Mouse (Mus musculus): ENCODE results near the gene Chtop. TPM values are rescaled to one million over a fixed set of nuclear protein-coding genes. Genes with fewer than 3 reads are reported as not detected.
A peak's percentile ranks its signal among the peaks of the same experiment; 100 is the strongest.

Gene Chtop
- polyA plus RNA-seq, 1 experiment from 2014 or later, result 126 TPM

DNA sequence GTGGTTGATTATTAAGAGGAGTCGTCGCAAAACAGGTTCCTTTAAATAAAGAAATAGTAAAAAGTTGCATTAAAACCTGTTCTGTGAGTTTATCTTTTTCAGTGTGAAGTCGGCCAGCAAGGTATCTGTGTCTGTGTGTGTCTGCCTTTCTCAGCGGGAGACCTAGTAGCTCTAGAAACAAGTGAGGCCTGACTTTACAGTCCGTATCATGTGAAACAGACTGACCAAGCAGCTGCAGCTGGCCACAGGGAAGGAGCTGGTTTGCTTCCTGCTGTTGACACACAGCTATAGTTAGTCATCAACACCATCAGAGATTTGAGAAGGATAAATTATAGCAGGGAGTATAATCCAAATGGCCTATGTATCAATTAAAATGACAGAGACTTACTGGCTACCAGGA is 22.4 kb upstream of the Chtop start:
- DNase-seq (ENCODE audit: low spot score) (no peak), ATAC-seq (ENCODE audit: low FRiP score) (no peak)
- no peaks in the 10 kb centered on the region for H3K27me3 ChIP-seq (ENCODE audit: control insufficient read depth, insufficient read depth, low read length)
- H3K27ac ChIP-seq, result no peak overlapping the region
- no peak overlapping the region for H3K9ac ChIP-seq
- WGBS, result 76% methylated on average over 5 of the region's 5 CpGs
- H3K9me3 ChIP-seq (ENCODE audit: control insufficient read depth, low read length), result no peaks in the 10 kb centered on the region
- no peak overlapping the region for H3K4me2 ChIP-seq (replicated peaks)
- no peaks in the 10 kb centered on the region for H3K4me1 ChIP-seq (replicated peaks; ENCODE audit: control insufficient read depth, insufficient read depth, low read length)
- H3K4me3 ChIP-seq (replicated peaks; ENCODE audit: low read length), result no peak overlapping the region
- H3K36me3 ChIP-seq (replicated peaks; ENCODE audit: control insufficient read depth, insufficient read depth), result no peaks in the 10 kb centered on the region

DNA sequence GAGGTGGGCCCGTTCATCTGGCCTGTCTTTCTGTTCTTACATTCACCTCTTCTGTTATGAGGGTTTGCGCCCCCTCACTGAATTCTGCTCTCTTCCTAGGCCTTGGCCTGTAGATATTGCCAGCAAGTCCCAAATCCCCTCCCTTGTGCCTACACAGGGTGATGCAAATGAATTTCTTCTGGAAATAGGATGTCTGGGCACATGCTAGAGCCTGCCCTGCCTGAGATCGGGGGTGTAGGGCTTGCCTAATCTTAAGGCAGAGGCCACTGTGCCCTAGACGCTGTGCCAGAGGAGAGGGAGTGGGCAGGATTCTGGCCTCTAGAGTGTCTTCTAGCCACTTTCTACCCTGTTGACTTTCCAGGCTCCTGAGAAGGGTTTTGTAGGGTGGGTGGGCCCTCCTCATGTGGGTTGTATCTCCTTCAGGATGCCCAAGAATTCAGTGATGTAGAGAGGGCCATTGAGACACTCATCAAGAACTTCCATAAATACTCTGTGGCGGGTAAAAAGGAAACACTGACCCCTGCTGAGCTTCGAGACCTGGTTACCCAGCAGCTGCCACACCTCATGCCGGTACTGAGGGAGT is 18.1 kb upstream of the Chtop start:
- H3K27me3 ChIP-seq (ENCODE audit: control insufficient read depth, insufficient read depth, low read length), result no peaks in the 10 kb centered on the region
- no peak for ATAC-seq (ENCODE audit: low FRiP score)
- no peaks in the 10 kb centered on the region for H3K4me1 ChIP-seq (replicated peaks; ENCODE audit: control insufficient read depth, insufficient read depth, low read length)
- H3K36me3 ChIP-seq (replicated peaks; ENCODE audit: control insufficient read depth, insufficient read depth), result no peaks in the 10 kb centered on the region
- DNase-seq (ENCODE audit: low spot score), result no peak
- no peak overlapping the region for H3K9ac ChIP-seq
- no peak overlapping the region for H3K27ac ChIP-seq
- H3K4me2 ChIP-seq (replicated peaks), result no peak overlapping the region
- peaks cover 3% of the 10 kb centered on the region; the same call in 1 of the 2 replicates for H3K9me3 ChIP-seq (ENCODE audit: control insufficient read depth, low read length)
- H3K4me3 ChIP-seq (replicated peaks; ENCODE audit: low read length), result no peak overlapping the region
- 90% methylated on average over 7 of the region's 7 CpGs for WGBS

DNA sequence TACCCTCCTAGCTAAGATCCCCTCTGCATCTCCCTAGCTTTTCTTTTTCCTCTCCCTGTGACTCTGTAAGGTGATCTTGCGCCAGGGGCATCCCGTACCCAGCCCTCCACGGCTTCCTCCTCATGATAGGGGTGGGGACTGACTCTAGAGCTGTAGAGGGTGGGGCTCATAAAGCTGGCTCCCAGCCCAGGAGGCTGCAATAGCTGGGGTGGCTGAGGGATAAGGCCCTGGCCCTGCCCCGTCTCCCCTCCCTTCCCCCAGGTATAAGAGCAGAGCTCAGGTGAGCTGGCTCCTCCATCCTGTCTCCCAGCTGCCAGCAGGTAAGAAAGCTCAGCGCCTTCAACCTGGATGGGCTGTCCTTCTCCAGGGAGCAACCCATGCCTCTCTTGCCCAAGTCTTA is 17.3 kb upstream of the Chtop start, which contains the start of gene S100a14:
S100a14 (plus strand) TSS at position 277 of the 400 bp plus-strand sequence.
- H3K27me3 ChIP-seq (ENCODE audit: control insufficient read depth, insufficient read depth, low read length), result no peaks in the 10 kb centered on the region
- H3K9me3 ChIP-seq (ENCODE audit: control insufficient read depth, low read length), result peaks cover 3% of the 10 kb centered on the region; the same call in 1 of the 2 replicates
- DNase-seq (ENCODE audit: low spot score) (no peak), ATAC-seq (ENCODE audit: low FRiP score) (no peak)
- no peaks in the 10 kb centered on the region for H3K36me3 ChIP-seq (replicated peaks; ENCODE audit: control insufficient read depth, insufficient read depth)
- WGBS, result 81% methylated on average over 5 of the region's 5 CpGs
- H3K4me1 ChIP-seq (replicated peaks; ENCODE audit: control insufficient read depth, insufficient read depth, low read length), result no peaks in the 10 kb centered on the region
- no peak within 1 kb of the TSS for H3K4me2 ChIP-seq (replicated peaks)
- no peak within 1 kb of the TSS for H3K9ac ChIP-seq
- H3K27ac ChIP-seq, result no peak within 1 kb of the TSS
- H3K4me3 ChIP-seq (replicated peaks; ENCODE audit: low read length), result no peak within 1 kb of the TSS

GRCm38 (mm10) chr3:90526076-90526475 is 16.8 kb upstream of the Chtop start:
- WGBS, result 88% methylated on average over 2 of the region's 2 CpGs
- Histone ChIP-seq H3K27ac (no peak overlapping the region), H3K36me3 (replicated peaks; ENCODE audit: control insufficient read depth, insufficient read depth) (no peaks in the 10 kb centered on the region), H3K4me1 (replicated peaks; ENCODE audit: control insufficient read depth, insufficient read depth, low read length) (no peaks in the 10 kb centered on the region), H3K27me3 (ENCODE audit: control insufficient read depth, insufficient read depth, low read length) (no peaks in the 10 kb centered on the region), H3K9me3 (ENCODE audit: control insufficient read depth, low read length) (peaks cover 3% of the 10 kb centered on the region; the same call in 1 of the 2 replicates), H3K9ac (no peak overlapping the region), H3K4me2 (replicated peaks) (no peak overlapping the region), H3K4me3 (replicated peaks; ENCODE audit: low read length) (no peak overlapping the region)
- DNase-seq (ENCODE audit: low spot score) (no peak), ATAC-seq (ENCODE audit: low FRiP score) (no peak)

DNA sequence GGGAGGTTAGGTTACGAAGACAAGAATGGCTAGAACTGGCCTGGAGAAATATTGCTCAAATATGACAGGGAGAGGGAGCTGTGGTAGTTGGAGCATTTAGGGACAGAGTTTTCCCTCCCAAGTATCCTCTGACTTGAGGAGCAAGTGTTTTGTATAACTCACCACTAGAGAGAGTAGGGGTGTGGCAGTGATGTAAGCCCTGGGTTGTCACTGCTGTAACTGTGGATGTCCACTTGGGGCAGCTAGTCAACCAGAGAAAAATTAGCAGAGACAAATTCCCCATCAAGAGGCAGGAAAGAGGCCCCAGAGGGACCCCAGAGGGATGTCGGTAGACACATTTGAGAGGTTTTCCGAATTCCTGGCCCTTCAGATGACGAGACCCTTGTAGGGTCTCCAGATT is 16.1 kb upstream of the Chtop start:
- 64% methylated on average over 4 of the region's 4 CpGs for WGBS
- DNase-seq (ENCODE audit: low spot score), result peak; percentile 45
- Histone ChIP-seq H3K4me1 (replicated peaks; ENCODE audit: control insufficient read depth, insufficient read depth, low read length) (no peaks in the 10 kb centered on the region), H3K27me3 (ENCODE audit: control insufficient read depth, insufficient read depth, low read length) (no peaks in the 10 kb centered on the region), H3K27ac (no peak overlapping the region), H3K4me2 (replicated peaks) (no peak overlapping the region), H3K9me3 (ENCODE audit: control insufficient read depth, low read length) (peaks cover 3% of the 10 kb centered on the region; the same call in 1 of the 2 replicates), H3K4me3 (replicated peaks; ENCODE audit: low read length) (no peak overlapping the region), H3K36me3 (replicated peaks; ENCODE audit: control insufficient read depth, insufficient read depth) (no peaks in the 10 kb centered on the region), H3K9ac (no peak overlapping the region)
- ATAC-seq (ENCODE audit: low FRiP score), result no peak

GRCm38 (mm10) chr3:90517711-90518110 is 8.4 kb upstream of the Chtop start:
- Histone ChIP-seq H3K27ac (no peak overlapping the region), H3K9ac (no peak overlapping the region), H3K4me2 (replicated peaks) (no peak overlapping the region), H3K27me3 (ENCODE audit: control insufficient read depth, insufficient read depth, low read length) (peaks cover 23% of the 10 kb centered on the region), H3K4me1 (replicated peaks; ENCODE audit: control insufficient read depth, insufficient read depth, low read length) (peaks cover 11% of the 10 kb centered on the region), H3K9me3 (ENCODE audit: control insufficient read depth, low read length) (no peaks in the 10 kb centered on the region), H3K4me3 (replicated peaks; ENCODE audit: low read length) (no peak overlapping the region), H3K36me3 (replicated peaks; ENCODE audit: control insufficient read depth, insufficient read depth) (no peaks in the 10 kb centered on the region)
- WGBS, result 80% methylated on average over 4 of the region's 4 CpGs
- no peak for DNase-seq (ENCODE audit: low spot score)
- ATAC-seq (ENCODE audit: low FRiP score), result no peak

- no peak overlapping the region for H3K9ac ChIP-seq
- H3K36me3 ChIP-seq (replicated peaks; ENCODE audit: control insufficient read depth, insufficient read depth), result no peaks in the 10 kb centered on the region
- no peak overlapping the region for H3K4me2 ChIP-seq (replicated peaks)
- H3K27ac ChIP-seq, result no peak overlapping the region
- H3K9me3 ChIP-seq (ENCODE audit: control insufficient read depth, low read length), result no peaks in the 10 kb centered on the region
- peaks cover 28% of the 10 kb centered on the region for H3K27me3 ChIP-seq (ENCODE audit: control insufficient read depth, insufficient read depth, low read length)
- ATAC-seq (ENCODE audit: low FRiP score) (no peak), DNase-seq (ENCODE audit: low spot score) (no peak)
- H3K4me3 ChIP-seq (replicated peaks; ENCODE audit: low read length), result no peak overlapping the region
- H3K4me1 ChIP-seq (replicated peaks; ENCODE audit: control insufficient read depth, insufficient read depth, low read length), result peaks cover 11% of the 10 kb centered on the region
- 88% methylated on average over 4 of the region's 4 CpGs for WGBS
Observed at GRCm38 (mm10) chr3:90515789-90516188, 6.5 kb upstream of the Chtop start.

- peak overlapping the region; percentile 25; the same call in 1 of the 2 replicates for H3K4me3 ChIP-seq (replicated peaks; ENCODE audit: low read length)
- no peak overlapping the region for H3K9ac ChIP-seq
- DNase-seq (ENCODE audit: low spot score), result no peak
- no peak for ATAC-seq (ENCODE audit: low FRiP score)
- H3K4me1 ChIP-seq (replicated peaks; ENCODE audit: control insufficient read depth, insufficient read depth, low read length), result peaks cover 11% of the 10 kb centered on the region
- H3K27ac ChIP-seq, result no peak overlapping the region
- 64% methylated on average over 1 of the region's 1 CpGs for WGBS
- H3K9me3 ChIP-seq (ENCODE audit: control insufficient read depth, low read length), result no peaks in the 10 kb centered on the region
- H3K4me2 ChIP-seq (replicated peaks), result peak overlapping the region; percentile 61
- no peaks in the 10 kb centered on the region for H3K36me3 ChIP-seq (replicated peaks; ENCODE audit: control insufficient read depth, insufficient read depth)
- peaks cover 28% of the 10 kb centered on the region for H3K27me3 ChIP-seq (ENCODE audit: control insufficient read depth, insufficient read depth, low read length)
Observed at GRCm38 (mm10) chr3:90515242-90515641, 5.9 kb upstream of the Chtop start.

- WGBS, result 1% methylated on average over 10 of the region's 10 CpGs
- peaks cover 28% of the 10 kb centered on the region for H3K27me3 ChIP-seq (ENCODE audit: control insufficient read depth, insufficient read depth, low read length)
- ATAC-seq (ENCODE audit: low FRiP score) (no peak), DNase-seq (ENCODE audit: low spot score) (no peak)
- H3K27ac ChIP-seq, result no peak overlapping the region
- H3K36me3 ChIP-seq (replicated peaks; ENCODE audit: control insufficient read depth, insufficient read depth), result no peaks in the 10 kb centered on the region
- H3K4me1 ChIP-seq (replicated peaks; ENCODE audit: control insufficient read depth, insufficient read depth, low read length), result peaks cover 11% of the 10 kb centered on the region
- H3K9ac ChIP-seq, result peak overlapping the region; percentile 44
- peak overlapping the region; percentile 25 for H3K4me3 ChIP-seq (replicated peaks; ENCODE audit: low read length)
- no peaks in the 10 kb centered on the region for H3K9me3 ChIP-seq (ENCODE audit: control insufficient read depth, low read length)
- peak overlapping the region; percentile 61 for H3K4me2 ChIP-seq (replicated peaks)
Observed at GRCm38 (mm10) chr3:90514691-90515090, 5.4 kb upstream of the Chtop start.

All from hindbrain, embryonic 14.5 days (tissue).